Mouse (Mus musculus): ENCODE measurements around the gene Med24. TPM values are rescaled to one million over a fixed set of nuclear protein-coding genes. Genes with fewer than 3 reads are reported as not detected.

Gene Med24
- total RNA-seq, 2 experiments from 2014 or later: 118 to 130 TPM

- no peak for DNase-seq (ENCODE audit: extremely low spot score in 1 of 2, low spot score in 1 of 2)
These were observed 37.1 kb upstream of the Med24 start for GRCm38 (mm10) chr11:98766346-98766745.

- DNase-seq (ENCODE audit: extremely low spot score in 1 of 2, low spot score in 1 of 2): no peak
These were observed 36.4 kb upstream of the Med24 start for GRCm38 (mm10) chr11:98765421-98766309.

DNA sequence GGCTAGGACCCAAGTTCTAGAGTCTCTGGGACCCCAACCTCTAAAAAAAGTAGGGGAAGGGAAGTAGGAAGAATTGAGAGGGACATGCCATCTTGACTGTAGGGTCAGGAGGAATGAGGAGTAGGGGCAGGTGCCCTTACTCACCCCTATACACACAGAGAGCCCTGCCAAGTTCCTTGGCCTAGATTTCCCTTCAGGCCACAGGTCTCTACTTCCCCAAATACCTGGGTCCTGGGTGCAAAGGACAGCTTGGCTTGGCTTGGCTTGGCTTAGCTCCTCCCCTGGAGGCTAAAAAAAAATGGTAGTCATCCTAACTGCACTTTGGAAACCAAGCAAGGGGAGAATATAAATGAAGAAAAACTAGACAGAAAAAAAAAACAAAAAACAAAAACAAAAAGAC is 35.5 kb upstream of the Med24 start:
- no peak for DNase-seq (ENCODE audit: extremely low spot score in 1 of 2, low spot score in 1 of 2)

GRCm38 (mm10) chr11:98764091-98764490 is 34.9 kb upstream of the Med24 start:
- no peak for DNase-seq (ENCODE audit: extremely low spot score in 1 of 2, low spot score in 1 of 2)

GRCm38 (mm10) chr11:98763502-98763861 is 34.2 kb upstream of the Med24 start:
- DNase-seq (ENCODE audit: extremely low spot score in 1 of 2, low spot score in 1 of 2): no peak

DNA sequence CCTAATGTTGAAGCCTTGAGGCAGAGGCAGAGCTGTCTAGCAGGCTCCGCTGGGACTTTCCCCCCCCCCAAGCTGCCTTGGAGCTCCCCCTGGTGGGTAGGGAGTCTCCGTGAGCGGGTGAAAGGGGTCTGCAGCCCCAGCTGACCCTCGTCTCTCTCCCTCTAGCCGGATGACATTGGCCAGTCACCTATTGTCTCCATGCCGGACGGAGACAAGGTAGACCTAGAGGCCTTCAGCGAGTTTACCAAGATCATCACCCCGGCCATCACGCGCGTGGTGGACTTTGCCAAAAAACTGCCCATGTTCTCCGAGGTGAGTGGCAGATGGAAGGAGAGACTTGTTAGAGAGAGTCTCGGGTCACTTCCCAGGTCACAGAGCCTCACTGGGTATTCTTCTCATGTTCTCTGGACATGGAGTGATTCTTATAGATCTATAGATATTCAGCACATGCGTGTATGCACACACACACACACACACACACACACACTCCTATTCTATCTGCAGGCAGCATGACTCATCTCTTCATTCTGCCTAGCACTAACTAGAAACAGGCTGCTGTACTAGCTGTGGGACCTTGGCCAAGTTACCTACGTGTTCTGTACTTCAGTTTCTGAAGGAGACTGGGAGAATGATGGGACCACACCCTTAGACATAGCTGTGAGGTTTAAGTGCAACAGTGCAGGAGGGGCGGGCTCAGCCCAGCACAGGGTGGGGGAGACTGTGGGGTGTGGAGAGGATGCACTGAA is 33.7 kb upstream of the Med24 start:
- peak in 1 of 2 experiments; percentile 33 for DNase-seq (ENCODE audit: extremely low spot score in 1 of 2, low spot score in 1 of 2)

DNA sequence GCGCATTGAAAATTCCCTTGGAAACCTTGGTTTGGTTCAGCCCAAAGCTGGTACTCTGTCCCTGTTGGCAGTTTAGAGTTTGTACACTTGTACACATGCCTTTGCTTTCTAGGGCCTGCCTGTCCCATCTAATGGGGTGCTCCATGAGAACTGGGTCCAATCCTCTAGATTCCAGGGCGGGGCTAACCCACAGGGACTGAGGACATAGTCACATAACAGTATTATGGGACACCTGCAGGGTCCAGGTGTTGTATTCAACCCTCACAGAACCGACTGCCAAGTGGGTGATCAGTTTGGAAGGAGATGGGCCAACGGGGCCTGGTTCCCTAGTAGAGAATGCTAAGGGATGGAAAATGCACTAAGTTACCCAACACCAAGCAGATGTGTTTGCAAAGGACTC is 32.7 kb upstream of the Med24 start:
- DNase-seq (ENCODE audit: extremely low spot score in 1 of 2, low spot score in 1 of 2): no peak

- no peak for DNase-seq (ENCODE audit: extremely low spot score in 1 of 2, low spot score in 1 of 2)
These were observed 27.5 kb upstream of the Med24 start for GRCm38 (mm10) chr11:98756711-98757110.

DNA sequence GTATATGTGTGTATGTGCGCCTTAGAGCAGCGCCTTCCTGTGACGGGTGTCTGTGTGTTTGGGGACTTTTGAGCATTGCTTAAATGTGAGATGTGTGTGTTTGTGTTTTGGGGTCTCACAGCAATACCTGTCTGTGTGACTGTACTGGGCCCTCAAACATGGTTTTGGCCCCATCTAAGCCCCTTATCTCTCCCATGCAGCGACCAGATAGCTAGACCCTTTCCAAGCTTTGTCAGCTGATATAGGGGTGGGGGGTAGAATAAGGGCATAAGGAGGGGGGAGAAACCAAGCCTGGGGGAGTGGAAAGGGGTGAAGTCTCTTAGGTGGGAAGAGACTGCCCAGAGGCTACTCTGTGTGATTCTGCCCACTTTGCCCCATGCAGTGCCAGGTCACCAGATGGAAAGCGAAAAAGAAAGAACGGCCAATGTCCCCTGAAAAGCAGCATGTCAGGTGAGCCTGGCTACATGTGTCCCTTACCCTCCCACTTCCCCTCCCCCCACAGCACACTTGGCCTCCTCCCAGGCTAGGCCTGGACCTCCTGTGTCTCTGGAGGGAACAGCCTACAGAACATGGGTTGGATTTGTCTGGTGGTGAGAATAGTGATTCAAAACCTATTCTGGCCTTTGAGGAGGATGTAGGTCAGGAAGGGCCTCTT is 26.6 kb upstream of the Med24 start:
- no peak for DNase-seq (ENCODE audit: extremely low spot score in 1 of 2, low spot score in 1 of 2)

DNA sequence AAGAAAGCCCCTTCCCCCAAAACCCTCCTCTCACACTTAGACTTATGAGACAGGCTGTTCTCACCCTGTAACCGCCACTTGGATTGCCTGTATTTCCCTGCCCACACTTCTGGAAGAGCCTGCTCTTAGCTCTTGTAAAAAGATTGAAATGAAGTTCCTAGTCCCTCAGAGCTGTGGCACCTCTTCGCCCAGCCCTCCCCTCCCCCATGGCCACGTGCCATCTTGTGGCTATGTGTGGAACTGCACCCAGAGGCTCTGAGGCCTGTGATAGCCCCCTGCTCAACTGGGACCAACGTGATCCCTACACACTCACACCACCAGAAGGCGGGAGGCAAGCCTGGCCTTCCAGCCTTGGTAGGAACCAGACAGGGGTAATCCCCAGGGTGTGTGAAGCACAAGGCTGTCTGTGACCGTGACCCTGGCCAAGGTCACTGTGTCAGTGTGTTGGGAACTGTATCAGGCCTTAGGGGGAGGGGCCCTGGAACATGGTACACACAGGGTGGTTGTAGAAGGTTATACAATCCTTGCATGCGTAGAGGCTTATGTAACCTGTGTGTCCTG is 25.5 kb upstream of the Med24 start:
- DNase-seq (ENCODE audit: extremely low spot score in 1 of 2, low spot score in 1 of 2): peak; percentile 65 to 74

DNA sequence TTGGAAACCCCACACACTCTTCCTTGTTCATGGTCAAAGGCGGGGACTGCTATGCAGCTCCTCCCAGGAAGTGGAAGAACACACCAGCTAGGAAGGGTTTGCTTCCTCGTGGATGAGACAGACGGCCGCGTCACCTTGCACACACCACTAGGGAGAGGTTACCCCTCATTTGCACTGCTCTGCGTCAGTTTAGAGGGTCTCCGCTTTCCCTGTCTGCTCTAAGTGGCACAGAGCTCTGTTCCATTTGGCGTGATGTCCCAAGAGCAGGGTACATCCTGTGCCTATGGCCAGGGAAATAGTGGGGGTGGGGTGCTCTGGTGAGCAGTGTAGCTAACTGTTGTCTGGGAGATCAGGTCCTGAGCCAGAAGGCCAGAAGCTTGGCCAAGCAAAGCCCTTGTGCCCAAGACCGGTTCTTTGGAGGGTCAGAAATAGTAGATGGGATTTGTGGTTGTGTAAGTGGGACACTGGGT is 25.0 kb upstream of the Med24 start:
- peak in 1 of 2 experiments; percentile 36 for DNase-seq (ENCODE audit: extremely low spot score in 1 of 2, low spot score in 1 of 2)

- no peak for DNase-seq (ENCODE audit: extremely low spot score in 1 of 2, low spot score in 1 of 2)
These were observed 24.0 kb upstream of the Med24 start for GRCm38 (mm10) chr11:98753264-98753663.

DNA sequence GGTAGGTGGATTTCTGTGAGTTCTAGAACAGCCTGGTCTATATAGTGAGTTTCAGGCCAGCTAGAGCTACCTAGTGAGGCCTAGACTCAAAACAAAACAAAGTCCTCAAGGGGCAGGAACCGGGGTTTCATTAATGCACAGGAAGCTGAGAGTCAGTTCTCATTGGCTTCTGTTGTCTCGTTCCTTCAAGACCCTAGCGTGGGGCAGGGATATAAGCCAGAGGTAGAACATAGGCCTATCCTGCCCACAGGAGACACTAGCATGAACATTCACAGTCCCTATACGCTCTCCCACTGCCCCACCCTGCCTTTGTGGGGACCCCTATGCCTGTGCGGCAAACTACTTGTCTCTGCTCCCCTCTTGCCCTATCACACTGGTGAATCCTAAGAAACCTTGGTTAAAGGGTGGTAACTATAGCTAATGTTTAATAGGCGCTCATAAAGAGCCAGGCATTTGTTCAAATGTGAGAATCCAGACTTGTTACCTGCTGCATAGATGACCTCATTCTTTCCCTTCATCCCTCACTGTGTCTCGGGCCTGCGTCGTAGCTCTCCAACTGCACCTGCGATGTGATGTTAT is 23.4 kb upstream of the Med24 start:
- DNase-seq (ENCODE audit: extremely low spot score in 1 of 2, low spot score in 1 of 2): no peak

DNA sequence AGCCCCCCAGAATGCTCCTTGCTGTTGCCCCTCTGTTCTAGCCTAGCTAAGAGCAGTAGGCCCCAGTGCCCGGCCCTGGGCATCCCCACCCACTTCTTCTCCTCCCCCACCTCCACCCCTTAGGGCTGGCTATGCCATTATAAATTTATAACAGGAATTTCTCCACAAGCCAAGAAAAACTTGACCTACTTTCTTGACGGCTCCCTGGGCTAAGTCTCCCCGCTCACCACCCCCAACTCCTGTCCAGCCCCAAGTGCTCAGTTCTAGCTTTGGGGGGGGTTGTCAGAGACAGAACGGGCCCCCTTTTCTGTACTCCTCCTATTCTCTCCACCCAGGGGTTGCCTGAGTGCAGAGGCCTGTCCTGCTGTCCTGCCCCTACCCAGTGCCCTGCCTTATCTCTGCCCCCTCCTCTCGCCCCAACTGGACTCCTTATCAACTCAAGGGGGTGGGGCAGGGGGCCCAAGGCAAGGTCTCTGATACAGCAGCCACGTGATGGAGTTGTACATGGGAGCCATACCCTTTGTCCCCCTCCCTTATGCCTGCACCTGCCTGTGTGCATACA is 22.1 kb upstream of the Med24 start:
- no peak for DNase-seq (ENCODE audit: extremely low spot score in 1 of 2, low spot score in 1 of 2)

GRCm38 (mm10) chr11:98750351-98751201 is 21.3 kb upstream of the Med24 start:
- peak; percentile 67 to 80 for DNase-seq (ENCODE audit: extremely low spot score in 1 of 2, low spot score in 1 of 2)

- DNase-seq (ENCODE audit: extremely low spot score in 1 of 2, low spot score in 1 of 2): peak in 1 of 2 experiments; percentile 51
These were observed 20.5 kb upstream of the Med24 start for GRCm38 (mm10) chr11:98749716-98750115.

GRCm38 (mm10) chr11:98748506-98749416 is 19.5 kb upstream of the Med24 start:
- peak in 1 of 2 experiments; percentile 33 for DNase-seq (ENCODE audit: extremely low spot score in 1 of 2, low spot score in 1 of 2)

Measured in layer of hippocampus, postnatal 25 days (tissue).